Mouse (Mus musculus) heart, embryonic 10.5 days (tissue): ENCODE data around the gene Zdhhc21. TPM values are rescaled to one million over a fixed set of nuclear protein-coding genes. Genes with fewer than 3 reads are reported as not detected.

Experiments
- DNase-seq: peaks from one replicate; pipeline ENCODE4 v3.0.0-alpha.2; 2017; ENCODE audit warnings: low spot score
- H3K27ac ChIP-seq: fragments of 300-500 bp; sonication (generic); 2 replicates; pipeline ENCODE4 v1.5.1; 2016; ENCODE audit warnings: mild to moderate bottlenecking
- H3K27me3 ChIP-seq: fragments of 300-500 bp; sonication (generic); 2 replicates; pipeline ENCODE4 v1.6.1; 2016; ENCODE audit warnings: mild to moderate bottlenecking; ENCODE audit not compliant: poor library complexity, insufficient read depth, severe bottlenecking
- H3K36me3 ChIP-seq: fragments of 300-500 bp; sonication (generic); 2 replicates; pipeline ENCODE4 v1.6.1; 2016; ENCODE audit warnings: mild to moderate bottlenecking, moderate library complexity
- H3K4me1 ChIP-seq: fragments of 300-500 bp; sonication (generic); 2 replicates; pipeline ENCODE4 v1.6.1; 2016; ENCODE audit warnings: mild to moderate bottlenecking
- H3K4me3 ChIP-seq: fragments of 300-500 bp; sonication (generic); 2 replicates; pipeline ENCODE4 v1.5.1; 2016; ENCODE audit warnings: mild to moderate bottlenecking, moderate library complexity
- H3K9me3 ChIP-seq: fragments of 300-500 bp; sonication (generic); 2 replicates; pipeline ENCODE4 v1.6.1; 2016; ENCODE audit warnings: mild to moderate bottlenecking, moderate library complexity
- WGBS: fragments of 180-500 bp; shearing (Covaris S2); methylation state at CpG from one replicate; pipeline ENCODE4 v1.1.7; 2016; 5-methylcytosine and 5-hydroxymethylcytosine counted together
- polyA plus RNA-seq: library from polyadenylated mRNA; unstranded; fragments of >200 nt; fragmentation: Nextera tagmentation; extraction: Ambion mirVana; gene quantifications from 2 replicates; pipeline ENCODE4 v1.2.1, GENCODE M21; 2016

Zdhhc21 gene
- polyA plus RNA-seq, 1 experiment from 2014 or later, result 13.0 TPM

- H3K4me3 ChIP-seq, result no peak overlapping the region
- H3K36me3 ChIP-seq, result 0 out of 2 replicates have a peak, but pooled peaks cover 7% of the 10 kb centered on the region
- 78% methylated on average over 10 of the region's 10 CpGs for WGBS
- H3K9me3 ChIP-seq, result no peaks in the 10 kb centered on the region
- no peak for DNase-seq
- no peak overlapping the region for H3K27ac ChIP-seq
- no peaks in the 10 kb centered on the region for H3K27me3 ChIP-seq
- no peaks in the 10 kb centered on the region for H3K4me1 ChIP-seq
Measured at GRCm38 (mm10) chr4:82807811-82808210, 51.9 kb downstream of the Zdhhc21 start.

GRCm38 (mm10) chr4:82806176-82806757, 53.5 kb downstream of the Zdhhc21 start:
- no peak overlapping the region for H3K27ac ChIP-seq
- no peaks in the 10 kb centered on the region for H3K27me3 ChIP-seq
- no peak for DNase-seq
- H3K4me3 ChIP-seq, result no peak overlapping the region
- H3K4me1 ChIP-seq, result no peaks in the 10 kb centered on the region
- H3K9me3 ChIP-seq, result no peaks in the 10 kb centered on the region
- 0 out of 2 replicates have a peak, but pooled peaks cover 7% of the 10 kb centered on the region for H3K36me3 ChIP-seq
- WGBS, result 80% methylated on average over 10 of the region's 10 CpGs

GRCm38 (mm10) chr4:82804019-82804418, 55.7 kb downstream of the Zdhhc21 start:
- Histone ChIP-seq H3K27ac (no peak overlapping the region), H3K4me3 (no peak overlapping the region), H3K4me1 (no peaks in the 10 kb centered on the region), H3K9me3 (no peaks in the 10 kb centered on the region), H3K36me3 (0 out of 2 replicates have a peak, but pooled peaks cover 4% of the 10 kb centered on the region), H3K27me3 (no peaks in the 10 kb centered on the region)
- DNase-seq, result no peak
- WGBS, result 30% methylated on average over 2 of the region's 2 CpGs

GRCm38 (mm10) chr4:82793608-82794007, 66.2 kb downstream of the Zdhhc21 start:
- no peak for DNase-seq
- Histone ChIP-seq H3K27ac (no peak overlapping the region), H3K4me1 (no peaks in the 10 kb centered on the region), H3K36me3 (peaks cover 12% of the 10 kb centered on the region; the same call in 1 of the 2 replicates), H3K27me3 (no peaks in the 10 kb centered on the region), H3K9me3 (no peaks in the 10 kb centered on the region), H3K4me3 (no peak overlapping the region)
- WGBS, result 88% methylated on average over 6 of the region's 6 CpGs

- H3K27ac ChIP-seq, result no peak overlapping the region
- no peak for DNase-seq
- no peaks in the 10 kb centered on the region for H3K4me1 ChIP-seq
- H3K4me3 ChIP-seq, result no peak overlapping the region
- no peaks in the 10 kb centered on the region for H3K9me3 ChIP-seq
- no peaks in the 10 kb centered on the region for H3K27me3 ChIP-seq
- WGBS, result 69% methylated on average over 5 of the region's 5 CpGs
- peaks cover 12% of the 10 kb centered on the region; the same call in 1 of the 2 replicates for H3K36me3 ChIP-seq
Measured at GRCm38 (mm10) chr4:82792906-82793580, 66.7 kb downstream of the Zdhhc21 start.

- Histone ChIP-seq H3K27ac (no peak overlapping the region), H3K9me3 (no peaks in the 10 kb centered on the region), H3K36me3 (no peaks in the 10 kb centered on the region), H3K27me3 (no peaks in the 10 kb centered on the region), H3K4me3 (no peak overlapping the region), H3K4me1 (peaks cover 19% of the 10 kb centered on the region)
- WGBS, result 86% methylated on average over 11 of the region's 11 CpGs
- DNase-seq, result no peak
Measured at GRCm38 (mm10) chr4:82765513-82766216, 94.1 kb downstream of the Zdhhc21 start.

- 39% methylated on average over 5 of the region's 5 CpGs for WGBS
- Histone ChIP-seq H3K4me3 (no peak overlapping the region), H3K27ac (no peak overlapping the region), H3K4me1 (peaks cover 19% of the 10 kb centered on the region), H3K27me3 (no peaks in the 10 kb centered on the region), H3K9me3 (no peaks in the 10 kb centered on the region), H3K36me3 (no peaks in the 10 kb centered on the region)
- no peak for DNase-seq
Measured at GRCm38 (mm10) chr4:82763586-82763985, 96.2 kb downstream of the Zdhhc21 start.

GRCm38 (mm10) chr4:82762430-82763119, 97.2 kb downstream of the Zdhhc21 start:
- H3K27me3 ChIP-seq, result no peaks in the 10 kb centered on the region
- H3K4me3 ChIP-seq, result no peak overlapping the region
- H3K4me1 ChIP-seq, result peaks cover 19% of the 10 kb centered on the region
- WGBS, result 19% methylated on average over 10 of the region's 10 CpGs
- H3K9me3 ChIP-seq, result no peaks in the 10 kb centered on the region
- H3K36me3 ChIP-seq, result no peaks in the 10 kb centered on the region
- 0 out of 2 replicates have a peak overlapping the region, but pooled peaks have one; percentile 16 for H3K27ac ChIP-seq
- DNase-seq, result no peak

- H3K27ac ChIP-seq, result no peak overlapping the region
- no peaks in the 10 kb centered on the region for H3K9me3 ChIP-seq
- H3K4me1 ChIP-seq, result peaks cover 4% of the 10 kb centered on the region; the same call in 1 of the 2 replicates
- H3K36me3 ChIP-seq, result no peaks in the 10 kb centered on the region
- no peak overlapping the region for H3K4me3 ChIP-seq
- DNase-seq, result no peak
- H3K27me3 ChIP-seq, result no peaks in the 10 kb centered on the region
- 28% methylated on average over 3 of the region's 3 CpGs for WGBS
Measured at GRCm38 (mm10) chr4:82756295-82756626, 103.5 kb downstream of the Zdhhc21 start.

GRCm38 (mm10) chr4:82755616-82756294, 104.0 kb downstream of the Zdhhc21 start:
- Histone ChIP-seq H3K4me3 (no peak overlapping the region), H3K4me1 (peaks cover 4% of the 10 kb centered on the region; the same call in 1 of the 2 replicates), H3K27ac (no peak overlapping the region), H3K9me3 (no peaks in the 10 kb centered on the region), H3K27me3 (no peaks in the 10 kb centered on the region), H3K36me3 (no peaks in the 10 kb centered on the region)
- 68% methylated on average over 3 of the region's 3 CpGs for WGBS
- DNase-seq, result no peak
